21 mouse cellular contexts compared by ENCODE assay signal in the genomic region with DNA sequence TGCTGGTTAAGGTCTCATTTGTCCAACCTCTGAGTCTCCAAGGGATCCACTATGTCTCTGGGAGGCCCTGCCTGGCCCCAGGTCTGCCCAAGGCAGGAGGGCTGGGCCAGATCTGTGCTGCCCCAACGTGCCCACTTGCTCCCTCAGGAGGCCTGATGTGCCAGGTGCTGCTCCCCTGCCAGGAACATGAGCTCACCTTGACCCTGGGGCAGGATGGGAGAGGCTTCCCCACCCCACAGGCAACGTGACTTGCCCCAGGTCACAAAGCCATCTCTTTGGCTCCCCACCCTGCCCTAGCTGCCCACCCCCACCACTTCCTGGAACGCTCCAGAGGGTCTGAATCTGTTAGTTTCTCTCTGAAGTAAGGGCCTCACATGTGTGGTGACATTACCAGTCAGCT. TPM values are rescaled to one million over a fixed set of nuclear protein-coding genes. Genes with fewer than 3 reads are reported as not detected.
DNase-seq lines count a peak whose midpoint lies in the region; ATAC-seq and TF ChIP-seq lines count a peak whose summit lies in the region.
"Had no signal": no experiment of that assay in that cellular context is flagged by ENCODE, and none has a peak within 500 bp of the region (broad histone marks: within the 10 kb centered on the region; RNA-seq: fewer than 3 reads in every experiment).

No protein-coding gene starts in this region.

- TF ChIP-seq POLR2A in ES-Bruce4 (IDR thresholded peaks at IDR 0.05; ENCODE audit: insufficient read depth, low read length) = no peak

- peak overlapping the region; percentile 34; the same call in 1 of the 2 replicates for H3K27ac ChIP-seq in embryonic facial prominence, embryonic 15.5 days (replicated peaks)
- no peak overlapping the region for H3K27ac ChIP-seq in embryonic facial prominence, embryonic 10.5 days (replicated peaks)
- peak overlapping the region; percentile 34 for H3K27ac ChIP-seq in liver, embryonic 11.5 days (ENCODE audit: low read depth, low read length)
- no peak overlapping the region for H3K27ac ChIP-seq in liver, postnatal 0 days (ENCODE audit: low read depth)
- no peak overlapping the region for H3K27ac ChIP-seq in ES-Bruce4 (ENCODE audit: insufficient read depth, low read length)
- peak overlapping the region; percentile 47; the same call in 1 of the 2 replicates for H3K27ac ChIP-seq in limb, embryonic 15.5 days
- H3K27ac ChIP-seq: lung, embryonic 15.5 days; midbrain, embryonic 12.5 days had no signal

- no peaks in the 10 kb centered on the region for H3K9me3 ChIP-seq in embryonic facial prominence, embryonic 15.5 days (replicated peaks)
- H3K9me3 ChIP-seq in embryonic facial prominence, embryonic 10.5 days = no peaks in the 10 kb centered on the region
- no peaks in the 10 kb centered on the region for H3K9me3 ChIP-seq in liver, embryonic 11.5 days (ENCODE audit: control insufficient read depth, low read length)
- H3K9me3 ChIP-seq in liver, postnatal 0 days (ENCODE audit: low read length) = no peaks in the 10 kb centered on the region
- no peaks in the 10 kb centered on the region for H3K9me3 ChIP-seq in ES-Bruce4 (replicated peaks; ENCODE audit: control insufficient read depth, insufficient read depth, low read length, poor library complexity, severe bottlenecking)
- no peaks in the 10 kb centered on the region for H3K9me3 ChIP-seq in limb, embryonic 15.5 days
- H3K9me3 ChIP-seq: heart, embryonic 10.5 days; lung, embryonic 15.5 days; midbrain, embryonic 12.5 days had no signal

- H3K36me3 ChIP-seq in embryonic facial prominence, embryonic 15.5 days = no peaks in the 10 kb centered on the region
- no peaks in the 10 kb centered on the region for H3K36me3 ChIP-seq in embryonic facial prominence, embryonic 10.5 days (replicated peaks)
- H3K36me3 ChIP-seq in liver, embryonic 11.5 days (ENCODE audit: control insufficient read depth, insufficient read depth, low read length) = no peaks in the 10 kb centered on the region
- H3K36me3 ChIP-seq in liver, postnatal 0 days (replicated peaks; ENCODE audit: insufficient read depth, low read length) = no peaks in the 10 kb centered on the region
- H3K36me3 ChIP-seq in ES-Bruce4 (ENCODE audit: control insufficient read depth, insufficient read depth, low read length, poor library complexity, severe bottlenecking) = no peaks in the 10 kb centered on the region
- no peaks in the 10 kb centered on the region for H3K36me3 ChIP-seq in limb, embryonic 15.5 days
- H3K36me3 ChIP-seq: heart, embryonic 10.5 days; lung, embryonic 15.5 days; midbrain, embryonic 12.5 days had no signal

- no peak for TF ChIP-seq CTCF in liver, postnatal 0 days (IDR thresholded peaks at IDR 0.05; ENCODE audit: low read depth)
- no peak for TF ChIP-seq CTCF in ES-Bruce4 (IDR thresholded peaks at IDR 0.05; ENCODE audit: low read depth, low read length)

- WGBS in embryonic facial prominence, embryonic 15.5 days = 36% methylated on average over 3 of the region's 3 CpGs
- 60% methylated on average over 3 of the region's 3 CpGs for WGBS in embryonic facial prominence, embryonic 10.5 days
- WGBS in liver, embryonic 11.5 days = 34% methylated on average over 3 of the region's 3 CpGs
- WGBS in liver, postnatal 0 days (ENCODE audit: insufficient replicate concordance) = 29% methylated on average over 3 of the region's 3 CpGs
- 40% methylated on average over 3 of the region's 3 CpGs for WGBS in limb, embryonic 15.5 days

- H3K4me3 ChIP-seq in embryonic facial prominence, embryonic 15.5 days (replicated peaks) = no peak overlapping the region
- H3K4me3 ChIP-seq in embryonic facial prominence, embryonic 10.5 days = no peak overlapping the region
- no peak overlapping the region for H3K4me3 ChIP-seq in liver, embryonic 11.5 days (ENCODE audit: low read depth, low read length)
- no peak overlapping the region for H3K4me3 ChIP-seq in liver, postnatal 0 days (ENCODE audit: low read depth, low read length)
- no peak overlapping the region for H3K4me3 ChIP-seq in ES-Bruce4 (ENCODE audit: low read depth, low read length)
- H3K4me3 ChIP-seq in limb, embryonic 15.5 days = no peak overlapping the region
- H3K4me3 ChIP-seq: heart, embryonic 10.5 days; lung, embryonic 15.5 days; midbrain, embryonic 12.5 days had no signal

- H3K27me3 ChIP-seq in embryonic facial prominence, embryonic 15.5 days = no peaks in the 10 kb centered on the region
- H3K27me3 ChIP-seq in embryonic facial prominence, embryonic 10.5 days (replicated peaks; ENCODE audit: low read depth, poor library complexity, severe bottlenecking) = peaks cover 7% of the 10 kb centered on the region; the same call in 1 of the 2 replicates
- no peaks in the 10 kb centered on the region for H3K27me3 ChIP-seq in liver, embryonic 11.5 days (replicated peaks; ENCODE audit: control insufficient read depth, insufficient read depth, low read length)
- H3K27me3 ChIP-seq in liver, postnatal 0 days (ENCODE audit: insufficient read depth, low read length) = no peaks in the 10 kb centered on the region
- no peaks in the 10 kb centered on the region for H3K27me3 ChIP-seq in ES-Bruce4 (ENCODE audit: control insufficient read depth, insufficient read depth, low read length, poor library complexity, severe bottlenecking)
- no peaks in the 10 kb centered on the region for H3K27me3 ChIP-seq in limb, embryonic 15.5 days
- H3K27me3 ChIP-seq: lung, embryonic 15.5 days had no signal

- no peak for DNase-seq in embryonic facial prominence, embryonic 10.5 days (ENCODE audit: low spot score)
- no peak for DNase-seq in liver, embryonic 11.5 days (ENCODE audit: low spot score)
- DNase-seq in liver, postnatal 0 days = no peak
- no peak for DNase-seq in right cerebral cortex, postnatal 25 days
- DNase-seq in testis, postnatal 10 days (ENCODE audit: low spot score) = no peak
- DNase-seq: adrenal gland, postnatal 25 days; cerebellum, adult 8-10 months; gastrocnemius, postnatal 36 days; heart, postnatal 4 days; kidney, postnatal 25 days; layer of hippocampus, postnatal 36 days; lung, postnatal 4 days; thymus, postnatal 36 days had no signal

- ATAC-seq in embryonic facial prominence, embryonic 15.5 days (ENCODE audit: insufficient number of reproducible peaks, low FRiP score, low TSS enrichment, low read depth) = no peak
- no peak for ATAC-seq in liver, embryonic 11.5 days (replicated peaks; ENCODE audit: low FRiP score)
- ATAC-seq in liver, postnatal 0 days = no peak
- no peak for ATAC-seq in limb, embryonic 15.5 days (ENCODE audit: insufficient number of reproducible peaks, low FRiP score, low TSS enrichment, low read depth)
- ATAC-seq: hindbrain, embryonic 16.5 days; intestine, postnatal 0 days had no signal

- TF ChIP-seq EP300 in liver, postnatal 0 days (IDR thresholded peaks at IDR 0.05; ENCODE audit: low read depth) = no peak
- peak; percentile 63; the same call in 1 of the 2 replicates for TF ChIP-seq EP300 in ES-Bruce4 (IDR thresholded peaks at IDR 0.05; ENCODE audit: insufficient read depth, low read depth, low read length)

- peaks cover 16% of the 10 kb centered on the region for H3K4me1 ChIP-seq in embryonic facial prominence, embryonic 15.5 days
- H3K4me1 ChIP-seq in embryonic facial prominence, embryonic 10.5 days = peaks cover 12% of the 10 kb centered on the region; the same call in 1 of the 2 replicates
- peaks cover 19% of the 10 kb centered on the region for H3K4me1 ChIP-seq in liver, embryonic 11.5 days (replicated peaks; ENCODE audit: control insufficient read depth, insufficient read depth, low read length)
- no peaks in the 10 kb centered on the region; the same call in 1 of the 2 replicates for H3K4me1 ChIP-seq in liver, postnatal 0 days (ENCODE audit: insufficient read depth)
- H3K4me1 ChIP-seq in ES-Bruce4 (ENCODE audit: control insufficient read depth, insufficient read depth, low read length) = no peaks in the 10 kb centered on the region
- H3K4me1 ChIP-seq in limb, embryonic 15.5 days = peaks cover 24% of the 10 kb centered on the region

- no peak overlapping the region for H3K4me2 ChIP-seq in embryonic facial prominence, embryonic 15.5 days (replicated peaks)
- no peak overlapping the region for H3K4me2 ChIP-seq in liver, embryonic 11.5 days
- H3K4me2 ChIP-seq in liver, postnatal 0 days (ENCODE audit: low read depth, low read length) = no peak overlapping the region
- H3K4me2 ChIP-seq in limb, embryonic 15.5 days = no peak overlapping the region
- H3K4me2 ChIP-seq: lung, embryonic 15.5 days; midbrain, embryonic 12.5 days had no signal

- no peak overlapping the region for H3K9ac ChIP-seq in embryonic facial prominence, embryonic 15.5 days
- peak overlapping the region; percentile 13 for H3K9ac ChIP-seq in liver, embryonic 11.5 days (ENCODE audit: low read depth, low read length)
- H3K9ac ChIP-seq in liver, postnatal 0 days (replicated peaks) = no peak overlapping the region
- H3K9ac ChIP-seq in ES-Bruce4 (ENCODE audit: low read depth, poor library complexity, severe bottlenecking) = no peak overlapping the region
- H3K9ac ChIP-seq in limb, embryonic 15.5 days = no peak overlapping the region
- H3K9ac ChIP-seq: lung, embryonic 15.5 days; midbrain, embryonic 12.5 days had no signal

RNA-seq across cellular contexts. Expression of a gene that starts 22.8 kb away (rescaled TPM):
- polyA plus RNA-seq in embryonic facial prominence, embryonic 15.5 days (2015; fragmentation: Nextera tagmentation; extraction: Ambion mirVana) = 44.2 and 45.1 TPM in 2 replicates
- 37.1 and 40.0 TPM in 2 replicates for polyA plus RNA-seq in embryonic facial prominence, embryonic 10.5 days (2016; fragmentation: Nextera tagmentation; extraction: Ambion mirVana)
- 35.7 and 38.0 TPM in 2 replicates for polyA plus RNA-seq in liver, embryonic 11.5 days (2014; fragmentation: Nextera tagmentation; extraction: Ambion mirVana)
- polyA plus RNA-seq in liver, postnatal 0 days (2015; fragmentation: Nextera tagmentation; extraction: Ambion mirVana) = 15.8 and 16.5 TPM in 2 replicates
- 7.3 and 9.5 TPM in 2 replicates for polyA plus RNA-seq in ES-Bruce4 (2011; ENCODE audit: insufficient read depth, insufficient read length, low read depth, missing spikeins)
- 45.8 and 49.7 TPM in 2 replicates for polyA plus RNA-seq in limb, embryonic 15.5 days (2015; fragmentation: Nextera tagmentation; extraction: Ambion mirVana)

RNA-seq across cellular contexts. Expression of a gene that starts 23.1 kb away (rescaled TPM):
- 141 and 146 TPM in 2 replicates for polyA plus RNA-seq in embryonic facial prominence, embryonic 15.5 days (2015; fragmentation: Nextera tagmentation; extraction: Ambion mirVana)
- 318 and 337 TPM in 2 replicates for polyA plus RNA-seq in embryonic facial prominence, embryonic 10.5 days (2016; fragmentation: Nextera tagmentation; extraction: Ambion mirVana)
- polyA plus RNA-seq in liver, embryonic 11.5 days (2014; fragmentation: Nextera tagmentation; extraction: Ambion mirVana) = 229 and 255 TPM in 2 replicates
- polyA plus RNA-seq in liver, postnatal 0 days (2015; fragmentation: Nextera tagmentation; extraction: Ambion mirVana) = 64.2 and 67.0 TPM in 2 replicates
- 162 and 185 TPM in 2 replicates for polyA plus RNA-seq in ES-Bruce4 (2011; ENCODE audit: insufficient read depth, insufficient read length, low read depth, missing spikeins)
- 150 and 151 TPM in 2 replicates for polyA plus RNA-seq in limb, embryonic 15.5 days (2015; fragmentation: Nextera tagmentation; extraction: Ambion mirVana)

RNA-seq across cellular contexts. Expression of a gene that starts 28.7 kb away (rescaled TPM):
- 191 and 202 TPM in 2 replicates for polyA plus RNA-seq in embryonic facial prominence, embryonic 15.5 days (2015; fragmentation: Nextera tagmentation; extraction: Ambion mirVana)
- polyA plus RNA-seq in embryonic facial prominence, embryonic 10.5 days (2016; fragmentation: Nextera tagmentation; extraction: Ambion mirVana) = 313 and 322 TPM in 2 replicates
- 369 and 394 TPM in 2 replicates for polyA plus RNA-seq in liver, embryonic 11.5 days (2014; fragmentation: Nextera tagmentation; extraction: Ambion mirVana)
- 144 and 150 TPM in 2 replicates for polyA plus RNA-seq in liver, postnatal 0 days (2015; fragmentation: Nextera tagmentation; extraction: Ambion mirVana)
- polyA plus RNA-seq in ES-Bruce4 (2011; ENCODE audit: insufficient read depth, insufficient read length, low read depth, missing spikeins) = 109 and 121 TPM in 2 replicates
- 204 and 206 TPM in 2 replicates for polyA plus RNA-seq in limb, embryonic 15.5 days (2015; fragmentation: Nextera tagmentation; extraction: Ambion mirVana)

RNA-seq across cellular contexts. Expression of a gene that starts 40.4 kb away (rescaled TPM):
- polyA plus RNA-seq in embryonic facial prominence, embryonic 15.5 days (2015; fragmentation: Nextera tagmentation; extraction: Ambion mirVana) = 32.0 and 34.6 TPM in 2 replicates
- 12.9 and 36.8 TPM in 2 replicates for polyA plus RNA-seq in embryonic facial prominence, embryonic 10.5 days (2016; fragmentation: Nextera tagmentation; extraction: Ambion mirVana)
- polyA plus RNA-seq in liver, embryonic 11.5 days (2014; fragmentation: Nextera tagmentation; extraction: Ambion mirVana) = 7.8 and 8.5 TPM in 2 replicates
- polyA plus RNA-seq in liver, postnatal 0 days (2015; fragmentation: Nextera tagmentation; extraction: Ambion mirVana) = 1.3 and 1.4 TPM in 2 replicates
- 2.9 and 4.0 TPM in 2 replicates for polyA plus RNA-seq in ES-Bruce4 (2011; ENCODE audit: insufficient read depth, insufficient read length, low read depth, missing spikeins)
- 33.5 and 37.1 TPM in 2 replicates for polyA plus RNA-seq in limb, embryonic 15.5 days (2015; fragmentation: Nextera tagmentation; extraction: Ambion mirVana)

RNA-seq across cellular contexts. Expression of a gene that starts 51.3 kb away (rescaled TPM):
- 0.36 and 0.43 TPM in 2 replicates for polyA plus RNA-seq in embryonic facial prominence, embryonic 15.5 days (2015; fragmentation: Nextera tagmentation; extraction: Ambion mirVana)
- polyA plus RNA-seq in embryonic facial prominence, embryonic 10.5 days (2016; fragmentation: Nextera tagmentation; extraction: Ambion mirVana) = 0.30 and 0.32 TPM in 2 replicates
- polyA plus RNA-seq in liver, embryonic 11.5 days (2014; fragmentation: Nextera tagmentation; extraction: Ambion mirVana) = 0.22 and 0.27 TPM in 2 replicates
- polyA plus RNA-seq in liver, postnatal 0 days (2015; fragmentation: Nextera tagmentation; extraction: Ambion mirVana) = 0.06 and 0.20 TPM in 2 replicates
- 0.38 TPM in 1 of 2 replicates, not detected in the other for polyA plus RNA-seq in ES-Bruce4 (2011; ENCODE audit: insufficient read depth, insufficient read length, low read depth, missing spikeins)
- polyA plus RNA-seq in limb, embryonic 15.5 days (2015; fragmentation: Nextera tagmentation; extraction: Ambion mirVana) = 0.29 and 0.35 TPM in 2 replicates

Comparison
In these comparisons a context has a peak if more than half of its experiments do, and no peak if none do; other contexts are left out.
1. H3K27ac ChIP-seq: peak in embryonic facial prominence, embryonic 15.5 days (single experiment), liver, embryonic 11.5 days (single experiment) and limb, embryonic 15.5 days (single experiment); none in embryonic facial prominence, embryonic 10.5 days (single experiment), liver, postnatal 0 days (single experiment) and ES-Bruce4 (single experiment).